Mouse (Mus musculus): Measurements from ENCODE around the gene Pdzrn3. TPM values are rescaled to one million over a fixed set of nuclear protein-coding genes. Genes with fewer than 3 reads are reported as not detected.

The Pdzrn3 gene
- total and polyA plus RNA-seq, 3 experiments = not detected

DNA sequence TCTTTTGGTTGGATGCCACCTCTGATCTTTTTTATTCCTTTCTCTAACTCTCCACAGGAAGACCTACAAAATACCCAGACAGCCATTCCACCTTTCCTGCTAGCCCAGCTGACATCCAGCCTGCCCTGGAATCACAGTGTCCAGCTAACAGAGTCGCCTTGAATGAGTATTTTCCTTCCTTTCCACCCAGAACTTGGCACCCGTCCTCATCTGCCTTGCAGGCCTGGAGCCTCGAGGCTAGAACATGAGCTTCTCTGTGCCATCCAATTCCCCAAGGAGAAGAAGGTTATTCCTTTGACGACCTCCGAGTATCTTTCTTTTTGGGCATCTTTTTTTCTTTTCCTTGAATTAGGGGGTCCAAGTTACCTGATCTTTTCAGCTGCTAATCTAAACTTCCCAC, 181.8 kb downstream of the Pdzrn3 start:
- H3K27me3 ChIP-seq (replicated peaks) = peaks cover 5% of the 10 kb centered on the region
- no peak overlapping the region for H3K9ac ChIP-seq (ENCODE audit: insufficient read depth, low read depth)
- H3K4me3 ChIP-seq (replicated peaks in 1 of 3; ENCODE audit: low read depth in 2 of 3, low read length in 2 of 3, poor library complexity in 1 of 3) = no peak overlapping the region
- H3K36me3 ChIP-seq (replicated peaks in 1 of 2; ENCODE audit: control insufficient read depth in 1 of 2, insufficient read depth in 1 of 2, low read length in 1 of 2) = no peaks in the 10 kb centered on the region
- dilution Hi-C loops (cut with MboI; ENCODE audit: extremely low pct_ligation_motif_present, extremely low pct_unique_long_range_greater_than_20kb, low sequenced_read_pairs) = no loop called here
- no peak overlapping the region for H3K27ac ChIP-seq (ENCODE audit: insufficient read depth, low read depth)
- TF ChIP-seq CHD2 (IDR thresholded peaks at IDR 0.05; ENCODE audit: low read length) (no peak), JUN (IDR thresholded peaks at IDR 0.05; ENCODE audit: insufficient read depth, low read depth, low read length) (no peak), ZNF384 (IDR thresholded peaks at IDR 0.05; ENCODE audit: low read depth, low read length) (no peak), EP300 (IDR thresholded peaks at IDR 0.05; ENCODE audit: low read length) (no peak), E2F4 (IDR thresholded peaks at IDR 0.05; ENCODE audit: insufficient replicate concordance, low read depth, low read length) (no peak), NRF1 (IDR thresholded peaks at IDR 0.05; ENCODE audit: low read depth, low read length) (no peak), ZMIZ1 (IDR thresholded peaks at IDR 0.05; ENCODE audit: low read depth, low read length) (no peak), SIN3A (IDR thresholded peaks at IDR 0.05; ENCODE audit: low read length) (no peak), PAX5 (IDR thresholded peaks at IDR 0.05; ENCODE audit: low read length) (no peak), MAFK (IDR thresholded peaks at IDR 0.05; ENCODE audit: insufficient replicate concordance, low read length) (no peak)
- no peaks in the 10 kb centered on the region for H3K79me2 ChIP-seq (replicated peaks; ENCODE audit: control insufficient read depth, extremely low read depth, insufficient read depth, poor library complexity, severe bottlenecking)
- H3K9me3 ChIP-seq (replicated peaks; ENCODE audit: low read length) = peaks cover 18% of the 10 kb centered on the region
- H3K4me2 ChIP-seq (ENCODE audit: insufficient read depth, low read depth, poor library complexity, severe bottlenecking) = no peak overlapping the region
- DNase-seq (ENCODE audit: extremely low read depth) = no peak
- in situ Hi-C loops (cut with MboI; ENCODE audit: low pct_ligation_motif_present, low pct_unique_long_range_greater_than_20kb, low sequenced_read_pairs) = no loop called here
- no peaks in the 10 kb centered on the region; a peak in 1 of 4 replicates for H3K4me1 ChIP-seq (ENCODE audit: control insufficient read depth in 1 of 2, insufficient read depth in 2 of 2)

- in situ Hi-C loops (cut with MboI; ENCODE audit: low pct_ligation_motif_present, low pct_unique_long_range_greater_than_20kb, low sequenced_read_pairs) = no loop called here
- H3K79me2 ChIP-seq (replicated peaks; ENCODE audit: control insufficient read depth, extremely low read depth, insufficient read depth, poor library complexity, severe bottlenecking) = no peaks in the 10 kb centered on the region
- no peaks in the 10 kb centered on the region; a peak in 1 of 4 replicates for H3K4me1 ChIP-seq (ENCODE audit: control insufficient read depth in 1 of 2, insufficient read depth in 2 of 2)
- H3K36me3 ChIP-seq (replicated peaks in 1 of 2; ENCODE audit: control insufficient read depth in 1 of 2, insufficient read depth in 1 of 2, low read length in 1 of 2) = no peaks in the 10 kb centered on the region
- peaks cover 5% of the 10 kb centered on the region for H3K27me3 ChIP-seq (replicated peaks)
- H3K4me2 ChIP-seq (ENCODE audit: insufficient read depth, low read depth, poor library complexity, severe bottlenecking) = no peak overlapping the region
- no peak overlapping the region for H3K9ac ChIP-seq (ENCODE audit: insufficient read depth, low read depth)
- H3K27ac ChIP-seq (ENCODE audit: insufficient read depth, low read depth) = no peak overlapping the region
- peaks cover 24% of the 10 kb centered on the region for H3K9me3 ChIP-seq (replicated peaks; ENCODE audit: low read length)
- DNase-seq (ENCODE audit: extremely low read depth) = no peak
- no peak for TF ChIP-seq MYC (IDR thresholded peaks at IDR 0.05; ENCODE audit: low read depth, low read length)
- TF ChIP-seq RAD21 (IDR thresholded peaks at IDR 0.05; ENCODE audit: low read depth, low read length) = no peak
- TF ChIP-seq POLR2AphosphoS2 (IDR thresholded peaks at IDR 0.05; ENCODE audit: low read depth, low read length) = no peak
- TF ChIP-seq SMC3 (IDR thresholded peaks at IDR 0.05; ENCODE audit: low read depth, low read length) = no peak
- no peak for TF ChIP-seq PAX5 (IDR thresholded peaks at IDR 0.05; ENCODE audit: low read length)
- no peak for TF ChIP-seq ZKSCAN1 (IDR thresholded peaks at IDR 0.05; ENCODE audit: borderline replicate concordance, low read depth, low read length)
- TF ChIP-seq BHLHE40 (IDR thresholded peaks at IDR 0.05; ENCODE audit: low read depth, low read length) = no peak
- TF ChIP-seq GABPA (IDR thresholded peaks at IDR 0.05; ENCODE audit: insufficient replicate concordance, low read depth, low read length) = no peak
- no peak for TF ChIP-seq NRF1 (IDR thresholded peaks at IDR 0.05; ENCODE audit: low read depth, low read length)
- TF ChIP-seq MAZ (IDR thresholded peaks at IDR 0.05; ENCODE audit: low read depth, low read length) = no peak
- no peak for TF ChIP-seq ELF1 (IDR thresholded peaks at IDR 0.05; ENCODE audit: low read depth, low read length)
- TF ChIP-seq NELFE (IDR thresholded peaks at IDR 0.05; ENCODE audit: low read depth, low read length) = no peak
- TF ChIP-seq CHD2 (IDR thresholded peaks at IDR 0.05; ENCODE audit: low read length) = no peak
- no peak for TF ChIP-seq JUND (conservative IDR thresholded peaks at IDR 0.05; ENCODE audit: low read depth, low read length)
- TF ChIP-seq CHD1 (IDR thresholded peaks at IDR 0.05; ENCODE audit: low read depth, low read length) = no peak
- no peak for TF ChIP-seq SIN3A (IDR thresholded peaks at IDR 0.05; ENCODE audit: low read length)
- no peak for TF ChIP-seq USF2 (conservative IDR thresholded peaks at IDR 0.05; ENCODE audit: low read depth, low read length)
- TF ChIP-seq KAT2A (IDR thresholded peaks at IDR 0.05; ENCODE audit: insufficient replicate concordance, low read length) = no peak
- dilution Hi-C loops (cut with MboI; ENCODE audit: extremely low pct_ligation_motif_present, extremely low pct_unique_long_range_greater_than_20kb, low sequenced_read_pairs) = no loop called here
- no peak overlapping the region for H3K4me3 ChIP-seq (replicated peaks in 1 of 3; ENCODE audit: low read depth in 2 of 3, low read length in 2 of 3, poor library complexity in 1 of 3)
Measured at GRCm38 (mm10) chr6:101194386-101194925, 183.2 kb downstream of the Pdzrn3 start.
